Mouse (Mus musculus) testis, adult 2 months (tissue): Measurements from ENCODE around the gene Syt2. TPM values are rescaled to one million over a fixed set of nuclear protein-coding genes. Genes with fewer than 3 reads are reported as not detected.

ENCODE experiments used
- H3K27ac ChIP-seq: fragments of 200-500 bp; 2 replicates; pipeline ENCODE4 v1.5.1; 2012; ENCODE audit warnings: low read depth, low read length; ENCODE audit not compliant: control insufficient read depth, insufficient read depth
- H3K27me3 ChIP-seq: fragments of 200-500 bp; 2 replicates; pipeline ENCODE4 v1.6.1; 2012; ENCODE audit warnings: mild to moderate bottlenecking, low read length, moderate library complexity; ENCODE audit not compliant: control insufficient read depth, insufficient read depth
- H3K36me3 ChIP-seq: fragments of 200-500 bp; 2 replicates; pipeline ENCODE4 v1.6.1; 2012; ENCODE audit warnings: mild to moderate bottlenecking, low read length; ENCODE audit not compliant: control insufficient read depth, insufficient read depth
- H3K4me1 ChIP-seq: fragments of 200-500 bp; 2 replicates; pipeline ENCODE4 v1.6.1; 2012; ENCODE audit warnings: low read length; ENCODE audit not compliant: control insufficient read depth, insufficient read depth
- H3K4me3 ChIP-seq: fragments of 200-500 bp; 2 replicates; pipeline ENCODE4 v1.5.1; 2012; ENCODE audit warnings: low read depth, mild to moderate bottlenecking, low read length, moderate library complexity, mixed read lengths; ENCODE audit not compliant: control insufficient read depth
- CTCF ChIP-seq: fragments of 200-500 bp; IDR thresholded peaks from 2 replicates; pipeline ENCODE4 v1.5.1; 2012; ENCODE audit warnings: low read depth, mild to moderate bottlenecking, inconsistent platforms, low read length, moderate library complexity; ENCODE audit not compliant: control insufficient read depth, insufficient read depth, insufficient replicate concordance
- POLR2A ChIP-seq: fragments of 200-500 bp; IDR thresholded peaks from 2 replicates; pipeline ENCODE4 v1.6.1; 2012; ENCODE audit warnings: low read depth, mild to moderate bottlenecking, inconsistent platforms, low read length, moderate library complexity; ENCODE audit not compliant: control insufficient read depth
- polyA plus RNA-seq: library from polyadenylated mRNA; depleted of rRNA; stranded (reverse); fragments of >200 nt; gene quantifications from 2 replicates; pipeline ENCODE4 v1.2.3, GENCODE M21; 2012

Syt2 gene
- polyA plus RNA-seq, 1 experiment = 0.14 TPM

DNA sequence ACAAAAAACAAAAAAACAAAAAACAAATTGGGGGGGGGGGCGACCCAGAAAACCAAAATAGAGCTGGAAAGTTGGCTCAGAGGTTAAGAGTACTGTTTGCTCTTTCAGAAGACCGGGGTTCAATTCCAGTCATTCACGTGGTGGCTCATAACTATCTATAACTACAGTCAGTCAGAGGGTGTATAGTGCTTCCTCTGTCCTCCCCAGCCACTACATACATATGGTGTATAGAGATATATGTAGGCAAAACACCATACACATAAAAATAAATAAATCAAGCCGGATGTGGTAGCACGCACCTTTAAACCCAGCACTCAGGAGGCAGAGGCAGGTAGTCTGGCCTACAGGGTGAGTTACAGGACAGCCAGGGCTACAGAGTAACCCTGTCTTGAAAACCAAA, 31.9 kb upstream of the Syt2 start:
- H3K27me3 ChIP-seq = no peaks in the 10 kb centered on the region
- H3K4me1 ChIP-seq = no peaks in the 10 kb centered on the region
- TF ChIP-seq CTCF = no peak
- TF ChIP-seq POLR2A = no peak
- peaks cover 6% of the 10 kb centered on the region for H3K36me3 ChIP-seq
- no peak overlapping the region for H3K4me3 ChIP-seq
- H3K27ac ChIP-seq = no peak overlapping the region

DNA sequence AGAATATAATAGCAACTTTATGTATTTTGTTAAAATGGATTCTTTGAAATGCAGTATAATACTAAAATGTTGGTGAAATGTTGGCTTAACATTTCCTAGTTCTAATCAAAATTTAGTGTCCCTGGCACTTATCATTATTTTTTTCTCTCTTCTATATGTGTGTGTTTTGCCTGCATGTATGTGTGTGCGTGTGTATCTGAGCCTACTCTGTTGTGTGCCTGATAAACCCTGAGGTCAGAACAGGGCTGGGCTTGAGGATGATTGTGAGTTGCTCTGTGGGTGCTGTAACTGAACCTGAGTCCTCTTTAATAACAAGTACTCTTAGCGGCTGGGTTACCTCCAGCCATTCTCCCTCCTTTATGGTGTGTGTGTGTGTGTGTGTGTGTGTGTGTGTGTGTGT, 31.5 kb upstream of the Syt2 start:
- no peaks in the 10 kb centered on the region for H3K4me1 ChIP-seq
- no peaks in the 10 kb centered on the region for H3K27me3 ChIP-seq
- peaks cover 6% of the 10 kb centered on the region for H3K36me3 ChIP-seq
- TF ChIP-seq CTCF = no peak
- TF ChIP-seq POLR2A = no peak
- H3K27ac ChIP-seq = no peak overlapping the region
- no peak overlapping the region for H3K4me3 ChIP-seq

DNA sequence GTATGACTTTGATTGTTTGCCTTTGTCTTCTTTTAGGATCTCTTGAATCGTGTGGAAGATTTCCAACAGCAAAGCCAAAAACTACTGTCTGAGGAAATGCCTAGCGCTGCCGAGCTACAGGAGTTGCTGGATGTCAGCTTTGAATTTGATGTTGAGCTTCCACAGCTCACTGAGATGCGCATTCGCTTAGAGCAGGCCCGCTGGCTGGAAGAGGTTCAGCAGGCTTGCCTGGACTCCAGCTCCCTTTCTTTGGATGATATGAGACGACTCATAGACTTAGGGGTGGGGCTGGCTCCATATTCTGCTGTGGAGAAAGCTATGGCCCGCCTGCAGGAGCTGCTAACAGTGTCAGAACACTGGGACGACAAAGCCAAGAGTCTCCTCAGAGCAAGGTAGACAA, 28.8 kb upstream of the Syt2 start:
- H3K4me1 ChIP-seq = no peaks in the 10 kb centered on the region
- peaks cover 4% of the 10 kb centered on the region; the same call in 1 of the 2 replicates for H3K36me3 ChIP-seq
- TF ChIP-seq POLR2A = no peak
- TF ChIP-seq CTCF = no peak
- H3K27ac ChIP-seq = no peak overlapping the region
- H3K4me3 ChIP-seq = no peak overlapping the region
- no peaks in the 10 kb centered on the region for H3K27me3 ChIP-seq

DNA sequence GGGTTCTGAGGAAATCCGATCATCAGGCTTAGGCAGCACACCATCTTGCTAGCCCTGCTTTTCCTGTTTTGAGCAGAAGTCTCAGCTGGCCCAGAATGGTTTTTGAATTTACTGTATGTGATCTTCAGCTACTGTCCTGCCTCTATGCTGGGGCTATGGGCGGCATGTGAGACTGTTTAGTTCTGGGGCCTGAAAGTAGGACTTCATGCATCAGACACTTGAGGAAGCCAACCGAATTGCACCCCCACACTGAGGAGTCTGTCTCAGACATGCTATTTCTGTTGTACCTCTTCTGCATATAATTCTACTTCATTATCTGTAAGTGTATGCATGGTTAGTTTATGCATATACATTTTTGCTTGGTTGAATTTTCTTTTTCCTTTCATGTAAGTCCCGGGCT, 21.2 kb upstream of the Syt2 start:
- H3K4me1 ChIP-seq = no peaks in the 10 kb centered on the region
- no peaks in the 10 kb centered on the region for H3K27me3 ChIP-seq
- peaks cover 8% of the 10 kb centered on the region for H3K36me3 ChIP-seq
- H3K27ac ChIP-seq = no peak overlapping the region
- no peak overlapping the region for H3K4me3 ChIP-seq
- TF ChIP-seq POLR2A (no peak), CTCF (no peak)

DNA sequence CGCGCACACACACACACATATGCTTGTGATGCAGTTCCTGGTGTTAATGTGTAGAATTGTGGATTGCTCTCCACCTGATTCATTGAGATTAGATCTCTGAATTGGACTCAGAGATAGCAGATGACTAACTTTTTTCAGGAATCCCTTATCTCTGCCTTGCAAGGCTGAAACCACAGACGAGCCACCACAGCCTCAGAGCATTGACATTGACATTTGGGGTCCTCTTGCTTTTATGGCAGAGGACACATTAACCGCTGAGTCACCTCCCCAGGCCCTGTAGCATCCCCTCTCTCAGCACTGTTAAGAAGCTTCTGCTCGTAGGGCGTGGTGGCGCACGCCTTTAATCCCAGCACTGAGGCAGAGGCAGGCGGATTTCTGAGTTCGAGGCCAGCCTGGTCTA, 17.0 kb upstream of the Syt2 start:
- Histone ChIP-seq H3K4me3 (no peak overlapping the region), H3K4me1 (no peaks in the 10 kb centered on the region), H3K36me3 (peaks cover 8% of the 10 kb centered on the region), H3K27me3 (no peaks in the 10 kb centered on the region), H3K27ac (no peak overlapping the region)
- TF ChIP-seq POLR2A (no peak), CTCF (no peak)

DNA sequence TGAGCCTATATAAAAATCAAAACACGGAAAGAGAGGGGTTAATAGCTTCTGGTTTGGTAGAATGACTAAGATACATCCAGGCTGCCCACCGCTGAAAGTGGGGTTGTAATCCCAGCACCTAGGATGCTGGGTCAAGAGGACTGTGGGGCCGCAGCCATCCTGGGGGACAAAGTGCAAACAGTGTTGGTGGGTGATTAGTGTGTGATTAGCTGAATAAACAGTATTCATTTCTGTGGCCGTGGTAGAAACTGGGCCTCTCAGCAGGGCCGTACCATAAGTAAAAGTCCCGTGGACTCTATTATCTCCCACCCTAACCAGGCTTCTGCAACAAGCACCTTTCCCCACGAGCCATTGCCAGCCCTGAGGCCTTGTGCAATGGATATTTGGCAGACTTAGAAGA, 12.2 kb upstream of the Syt2 start:
- TF ChIP-seq CTCF (no peak), POLR2A (no peak)
- Histone ChIP-seq H3K4me3 (no peak overlapping the region), H3K27me3 (no peaks in the 10 kb centered on the region), H3K27ac (no peak overlapping the region), H3K36me3 (peaks cover 1% of the 10 kb centered on the region; the same call in 1 of the 2 replicates), H3K4me1 (no peaks in the 10 kb centered on the region)

DNA sequence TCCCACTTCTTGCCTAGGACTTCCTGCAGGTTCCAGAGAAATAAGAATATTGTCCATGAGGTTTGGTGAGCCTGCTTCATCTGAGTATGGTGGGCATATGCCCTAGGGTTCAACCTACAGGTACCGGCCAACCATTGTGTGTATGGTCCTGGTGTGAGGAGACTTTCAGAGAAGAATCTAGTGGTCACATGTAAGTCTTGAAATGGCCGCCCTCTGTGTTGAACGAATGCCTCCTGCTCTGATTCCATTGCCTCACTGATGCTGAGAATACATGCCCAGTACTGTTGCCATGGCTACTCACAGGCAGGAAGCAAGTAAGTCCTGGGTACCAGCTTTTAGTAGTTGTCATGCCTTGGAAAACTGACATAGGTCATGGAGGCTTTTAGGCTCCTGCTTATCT, 10.2 kb upstream of the Syt2 start:
- no peaks in the 10 kb centered on the region for H3K4me1 ChIP-seq
- peaks cover 1% of the 10 kb centered on the region; the same call in 1 of the 2 replicates for H3K36me3 ChIP-seq
- TF ChIP-seq POLR2A = no peak
- TF ChIP-seq CTCF = no peak
- no peak overlapping the region for H3K4me3 ChIP-seq
- no peaks in the 10 kb centered on the region for H3K27me3 ChIP-seq
- no peak overlapping the region for H3K27ac ChIP-seq

DNA sequence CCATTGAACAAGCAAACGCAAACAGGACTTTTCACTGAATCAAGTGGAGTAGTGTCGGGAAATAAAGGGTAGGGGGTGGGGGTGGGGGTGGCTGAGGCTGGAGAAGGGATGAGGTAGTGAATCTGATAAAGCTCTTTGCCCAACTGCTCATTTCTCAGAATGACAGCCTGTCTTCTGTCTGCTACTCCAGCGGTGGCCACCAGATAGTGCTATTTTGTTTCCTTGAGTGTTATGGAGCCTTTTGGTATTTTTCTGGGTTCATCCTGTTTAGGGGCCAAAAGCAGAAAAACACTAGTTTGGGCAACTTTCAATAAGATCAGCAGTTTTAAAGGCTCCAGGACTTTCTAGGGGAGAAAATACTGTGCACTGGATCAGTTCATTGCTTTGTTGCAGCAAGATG, 9.8 kb upstream of the Syt2 start:
- H3K4me3 ChIP-seq = no peak overlapping the region
- no peaks in the 10 kb centered on the region for H3K4me1 ChIP-seq
- no peaks in the 10 kb centered on the region for H3K36me3 ChIP-seq
- TF ChIP-seq CTCF (no peak), POLR2A (no peak)
- no peaks in the 10 kb centered on the region for H3K27me3 ChIP-seq
- H3K27ac ChIP-seq = no peak overlapping the region
